Mouse (Mus musculus) testis, adult 2 months (tissue): ENCODE data around the gene Mpnd.

Experiments used
- CTCF ChIP-seq: fragments of 200-500 bp; IDR thresholded peaks from 2 replicates; pipeline ENCODE4 v1.5.1; 2012; ENCODE audit warnings: low read depth, mild to moderate bottlenecking, inconsistent platforms, low read length, moderate library complexity; ENCODE audit not compliant: control insufficient read depth, insufficient read depth, insufficient replicate concordance
- POLR2A ChIP-seq: fragments of 200-500 bp; IDR thresholded peaks from 2 replicates; pipeline ENCODE4 v1.6.1; 2012; ENCODE audit warnings: low read depth, mild to moderate bottlenecking, inconsistent platforms, low read length, moderate library complexity; ENCODE audit not compliant: control insufficient read depth

- TF ChIP-seq CTCF (no peak), POLR2A (no peak)
Measured at GRCm38 (mm10) chr17:55963171-55963570, 42.3 kb upstream of the Mpnd start.
